Mouse (Mus musculus) kidney, adult 2 months (tissue): Measurements from ENCODE around the gene Rbbp5.

Experiments
- CTCF ChIP-seq: fragments of 200-500 bp; conservative IDR thresholded peaks from 2 replicates; pipeline ENCODE4 v1.5.1; 2011; ENCODE audit warnings: low read depth, mild to moderate bottlenecking, control low read depth, low read length, moderate library complexity, mixed read lengths; ENCODE audit not compliant: insufficient read depth, insufficient read length
- POLR2A ChIP-seq: fragments of 200-500 bp; IDR thresholded peaks from one replicate; pipeline ENCODE4 v1.6.1; 2011; ENCODE audit warnings: low read depth, low read length, control low read depth

DNA sequence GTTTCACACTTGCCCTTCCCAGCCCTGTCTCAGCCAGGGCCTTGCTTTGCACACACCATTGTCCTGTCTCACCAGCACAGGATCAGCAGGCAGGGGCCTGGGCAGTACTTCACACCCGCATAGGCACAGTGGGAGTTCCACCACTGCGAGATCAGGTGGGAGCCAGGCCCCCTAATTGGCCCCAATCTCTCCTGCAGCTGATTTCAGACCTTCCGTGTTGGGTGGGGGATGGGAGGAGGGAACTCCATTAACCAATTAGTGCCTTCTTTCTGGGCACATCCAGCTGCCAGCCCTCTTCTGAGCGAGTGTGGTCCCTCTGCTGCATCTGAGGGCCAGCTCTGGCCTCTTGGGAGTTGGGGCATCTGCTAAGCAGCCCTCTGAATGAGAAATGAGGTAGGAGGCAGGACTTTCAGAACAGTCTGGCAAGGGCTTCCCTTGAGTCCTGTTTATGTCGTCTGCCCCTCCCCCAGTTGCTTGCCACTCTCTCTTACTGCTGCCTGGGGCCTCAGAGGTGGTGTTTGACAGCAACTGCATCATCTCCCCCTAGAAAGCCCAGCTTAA lies 53.5 kb downstream of the Rbbp5 start:
- TF ChIP-seq CTCF: no peak
- no peak for TF ChIP-seq POLR2A
